Mouse (Mus musculus): ENCODE results near the gene Man2a2. TPM values are rescaled to one million over a fixed set of nuclear protein-coding genes. Genes with fewer than 3 reads are reported as not detected.
A peak's percentile ranks its signal among the peaks of the same experiment; 100 is the strongest.

Gene Man2a2
- polyA plus RNA-seq, 1 experiment: 30.2 TPM

GRCm38 (mm10) chr7:80360435-80360834 is 10.7 kb downstream of the Man2a2 start:
- TF ChIP-seq POLR2A (IDR thresholded peaks at IDR 0.05; ENCODE audit: low read depth, low read length): no peak
- Histone ChIP-seq H3K4me3 (ENCODE audit: low read depth, low read length) (no peak overlapping the region), H3K27ac (ENCODE audit: insufficient read depth, low read depth, low read length) (no peak overlapping the region), H3K36me3 (ENCODE audit: control insufficient read depth, insufficient read depth, low read length) (peaks cover 14% of the 10 kb centered on the region), H3K27me3 (ENCODE audit: control insufficient read depth, insufficient read depth, low read length) (no peaks in the 10 kb centered on the region), H3K4me1 (ENCODE audit: control insufficient read depth, insufficient read depth, insufficient read length, low read length) (no peaks in the 10 kb centered on the region)
- WGBS: 34% methylated on average over 3 of the region's 3 CpGs

GRCm38 (mm10) chr7:80358039-80358438 is 13.1 kb downstream of the Man2a2 start:
- no peak overlapping the region for H3K4me3 ChIP-seq (ENCODE audit: low read depth, low read length)
- WGBS: 69% methylated on average over 4 of the region's 4 CpGs
- TF ChIP-seq CTCF (IDR thresholded peaks at IDR 0.05; ENCODE audit: extremely low read depth, insufficient read length, insufficient replicate concordance, low read depth, low read length) (no peak), POLR2A (IDR thresholded peaks at IDR 0.05; ENCODE audit: low read depth, low read length) (no peak)
- H3K36me3 ChIP-seq (ENCODE audit: control insufficient read depth, insufficient read depth, low read length): peaks cover 8% of the 10 kb centered on the region; the same call in 1 of the 2 replicates
- H3K27me3 ChIP-seq (ENCODE audit: control insufficient read depth, insufficient read depth, low read length): no peaks in the 10 kb centered on the region
- no peak overlapping the region for H3K27ac ChIP-seq (ENCODE audit: insufficient read depth, low read depth, low read length)
- H3K4me1 ChIP-seq (ENCODE audit: control insufficient read depth, insufficient read depth, insufficient read length, low read length): no peaks in the 10 kb centered on the region

- Histone ChIP-seq H3K4me1 (ENCODE audit: control insufficient read depth, insufficient read depth, insufficient read length, low read length) (no peaks in the 10 kb centered on the region), H3K4me3 (ENCODE audit: low read depth, low read length) (no peak overlapping the region), H3K36me3 (ENCODE audit: control insufficient read depth, insufficient read depth, low read length) (peaks cover 8% of the 10 kb centered on the region; the same call in 1 of the 2 replicates), H3K27me3 (ENCODE audit: control insufficient read depth, insufficient read depth, low read length) (no peaks in the 10 kb centered on the region), H3K27ac (ENCODE audit: insufficient read depth, low read depth, low read length) (no peak overlapping the region)
- TF ChIP-seq CTCF (IDR thresholded peaks at IDR 0.05; ENCODE audit: extremely low read depth, insufficient read length, insufficient replicate concordance, low read depth, low read length) (no peak), POLR2A (IDR thresholded peaks at IDR 0.05; ENCODE audit: low read depth, low read length) (no peak)
- 85% methylated on average over 8 of the region's 8 CpGs for WGBS
These were observed 14.0 kb downstream of the Man2a2 start for GRCm38 (mm10) chr7:80357156-80357555.

- 86% methylated on average over 13 of the region's 13 CpGs for WGBS
- no peak overlapping the region for H3K27ac ChIP-seq (ENCODE audit: insufficient read depth, low read depth, low read length)
- H3K4me1 ChIP-seq (ENCODE audit: control insufficient read depth, insufficient read depth, insufficient read length, low read length): no peaks in the 10 kb centered on the region
These were observed 14.8 kb downstream of the Man2a2 start for GRCm38 (mm10) chr7:80356351-80356750.

GRCm38 (mm10) chr7:80352920-80353319 is 18.3 kb downstream of the Man2a2 start:
- Histone ChIP-seq H3K27me3 (ENCODE audit: control insufficient read depth, insufficient read depth, low read length) (no peaks in the 10 kb centered on the region), H3K4me1 (ENCODE audit: control insufficient read depth, insufficient read depth, insufficient read length, low read length) (no peaks in the 10 kb centered on the region), H3K27ac (ENCODE audit: insufficient read depth, low read depth, low read length) (no peak overlapping the region), H3K4me3 (ENCODE audit: low read depth, low read length) (no peak overlapping the region), H3K36me3 (ENCODE audit: control insufficient read depth, insufficient read depth, low read length) (peaks cover 4% of the 10 kb centered on the region; the same call in 1 of the 2 replicates)
- WGBS: 93% methylated on average over 8 of the region's 8 CpGs
- TF ChIP-seq CTCF (IDR thresholded peaks at IDR 0.05; ENCODE audit: extremely low read depth, insufficient read length, insufficient replicate concordance, low read depth, low read length) (no peak), POLR2A (IDR thresholded peaks at IDR 0.05; ENCODE audit: low read depth, low read length) (no peak)

More at GRCm38 (mm10) chr7:80356351-80356750, 14.8 kb downstream of the Man2a2 start:
- Histone ChIP-seq H3K27me3 (ENCODE audit: control insufficient read depth, insufficient read depth, low read length) (no peaks in the 10 kb centered on the region), H3K36me3 (ENCODE audit: control insufficient read depth, insufficient read depth, low read length) (peaks cover 8% of the 10 kb centered on the region; the same call in 1 of the 2 replicates), H3K4me3 (ENCODE audit: low read depth, low read length) (no peak overlapping the region)
- TF ChIP-seq POLR2A (IDR thresholded peaks at IDR 0.05; ENCODE audit: low read depth, low read length) (no peak), CTCF (IDR thresholded peaks at IDR 0.05; ENCODE audit: extremely low read depth, insufficient read length, insufficient replicate concordance, low read depth, low read length) (no peak)

DNA sequence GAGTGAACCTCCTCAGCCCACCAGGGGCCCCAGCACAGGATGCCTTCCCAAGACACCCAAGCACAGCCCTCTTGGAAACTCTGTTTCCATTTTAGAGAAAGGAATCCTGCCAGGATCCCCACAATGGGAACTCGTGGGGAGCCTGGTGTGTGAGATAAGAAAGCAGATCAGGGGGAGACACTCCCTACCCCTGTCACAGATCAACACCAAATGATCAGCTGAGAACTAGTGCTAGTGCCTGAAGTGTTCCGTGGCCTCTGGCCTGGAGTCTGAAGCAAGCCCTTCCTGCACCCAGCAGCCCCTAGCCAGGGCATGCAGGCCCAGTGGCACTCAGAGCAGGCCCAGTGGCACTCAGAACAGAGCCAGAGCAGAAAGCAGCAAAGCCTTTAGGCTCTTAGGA is 20.4 kb downstream of the Man2a2 start:
- peaks cover 3% of the 10 kb centered on the region; the same call in 1 of the 2 replicates for H3K4me1 ChIP-seq (ENCODE audit: control insufficient read depth, insufficient read depth, insufficient read length, low read length)
- H3K36me3 ChIP-seq (ENCODE audit: control insufficient read depth, insufficient read depth, low read length): peaks cover 4% of the 10 kb centered on the region; the same call in 1 of the 2 replicates
- H3K4me3 ChIP-seq (ENCODE audit: low read depth, low read length): no peak overlapping the region
- TF ChIP-seq POLR2A (IDR thresholded peaks at IDR 0.05; ENCODE audit: low read depth, low read length) (no peak), CTCF (IDR thresholded peaks at IDR 0.05; ENCODE audit: extremely low read depth, insufficient read length, insufficient replicate concordance, low read depth, low read length) (no peak)
- no peak overlapping the region for H3K27ac ChIP-seq (ENCODE audit: insufficient read depth, low read depth, low read length)
- H3K27me3 ChIP-seq (ENCODE audit: control insufficient read depth, insufficient read depth, low read length): no peaks in the 10 kb centered on the region
- 65% methylated on average over 2 of the region's 2 CpGs for WGBS

DNA sequence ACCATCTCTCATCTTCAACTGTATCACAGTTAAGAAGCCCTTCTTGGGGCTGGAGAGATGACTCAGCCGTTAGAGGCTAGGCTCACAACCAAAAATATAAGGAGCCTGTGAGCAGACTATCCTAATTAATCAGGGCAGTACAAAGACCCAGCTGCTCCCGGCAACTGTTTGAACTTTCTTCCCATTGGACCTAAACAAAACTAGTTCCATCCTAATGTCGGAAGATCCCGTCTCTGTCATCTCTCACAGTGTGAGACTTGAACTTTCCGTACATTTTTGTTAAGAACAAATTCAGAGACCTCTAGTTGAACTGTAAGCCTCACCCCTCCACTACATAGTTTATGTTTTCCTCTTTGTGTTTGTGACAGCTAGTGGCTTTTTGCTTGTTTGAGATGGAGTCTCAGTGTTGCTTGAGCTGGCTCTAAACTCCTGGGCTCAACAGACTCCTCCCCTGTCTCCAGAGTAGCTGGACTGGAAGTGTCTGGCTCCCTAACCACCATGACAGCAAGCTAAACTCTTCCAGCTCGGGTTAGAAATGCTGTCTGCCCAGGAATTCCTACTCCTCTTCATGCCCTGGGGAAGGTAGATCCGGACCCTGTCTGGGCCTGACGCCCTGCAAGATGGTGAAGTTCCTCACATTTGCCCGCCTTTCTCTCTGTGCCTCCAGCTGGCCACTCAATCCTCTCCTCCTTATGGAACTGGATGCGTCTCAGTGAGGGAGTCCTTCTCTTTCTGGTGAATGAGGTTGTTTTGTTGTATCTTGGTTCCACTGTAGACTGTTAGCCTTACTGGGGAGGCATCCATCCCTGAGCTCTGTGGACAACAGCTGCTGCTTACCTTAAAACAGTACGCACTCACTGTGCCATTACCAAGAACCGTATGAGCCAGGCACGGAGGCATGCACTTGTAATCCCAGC is 23.2 kb downstream of the Man2a2 start:
- Histone ChIP-seq H3K27ac (ENCODE audit: insufficient read depth, low read depth, low read length) (peak overlapping the region; percentile 39), H3K4me1 (ENCODE audit: control insufficient read depth, insufficient read depth, insufficient read length, low read length) (peaks cover 9% of the 10 kb centered on the region; the same call in 1 of the 2 replicates)

More for the DNA sequence above, 23.2 kb downstream of the Man2a2 start:
- TF ChIP-seq CTCF (IDR thresholded peaks at IDR 0.05; ENCODE audit: extremely low read depth, insufficient read length, insufficient replicate concordance, low read depth, low read length) (no peak), POLR2A (IDR thresholded peaks at IDR 0.05; ENCODE audit: low read depth, low read length) (no peak)
- WGBS: 74% methylated on average over 13 of the region's 13 CpGs
- H3K27me3 ChIP-seq (ENCODE audit: control insufficient read depth, insufficient read depth, low read length): no peaks in the 10 kb centered on the region
- H3K36me3 ChIP-seq (ENCODE audit: control insufficient read depth, insufficient read depth, low read length): peaks cover 4% of the 10 kb centered on the region; the same call in 1 of the 2 replicates
- H3K4me3 ChIP-seq (ENCODE audit: low read depth, low read length): no peak overlapping the region

Data from small intestine, adult 2 months (tissue).